Mouse (Mus musculus): ENCODE results near the gene Ly6g6d. TPM values are rescaled to one million over a fixed set of nuclear protein-coding genes. Genes with fewer than 3 reads are reported as not detected.
"Not testable (repeated sequence)": the region's sequence is repeated elsewhere in the genome, so short reads cannot be mapped to it uniquely, and the experiment has no call there.

Ly6g6d gene
- polyA plus RNA-seq (2014; fragmentation: Nextera tagmentation; extraction: Ambion mirVana): 1.5 and 2.1 TPM in 2 replicates

DNA sequence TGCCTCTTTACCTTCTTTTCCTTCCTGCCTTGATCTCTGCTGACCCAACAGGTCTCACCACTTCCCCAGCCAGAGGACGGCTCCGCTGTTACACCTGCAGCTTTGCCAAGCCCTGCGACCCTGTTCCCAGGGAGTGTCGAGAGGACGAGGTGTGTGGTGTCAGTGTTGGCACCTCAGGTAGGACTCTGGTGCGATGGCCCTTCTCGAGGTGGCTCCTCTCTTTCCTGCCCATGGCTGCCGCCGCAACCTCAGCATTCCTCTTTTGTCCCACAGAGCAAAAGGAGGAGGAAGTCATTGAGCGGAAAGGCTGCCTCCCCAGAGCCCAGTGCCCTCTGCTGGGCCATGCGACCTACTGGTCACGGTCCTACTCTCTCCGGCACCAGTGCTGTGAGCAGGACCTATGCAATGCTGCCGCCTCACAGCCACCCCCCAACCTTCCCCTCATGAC is at the start of gene Ly6g6d:
Gene Ly6g6d (minus strand): TSS at position 280 of the 448 bp plus-strand sequence.
- Histone ChIP-seq H3K9me3 (ENCODE audit: control insufficient read depth, low read depth, low read length) (no peaks in the 10 kb centered on the region), H3K4me3 (ENCODE audit: low read depth, low read length) (peak within 1 kb of the TSS; percentile 14; the same call in 1 of the 2 replicates), H3K4me1 (ENCODE audit: control insufficient read depth, insufficient read depth, low read length) (0 out of 2 replicates have a peak, but pooled peaks cover 13% of the 10 kb centered on the region), H3K36me3 (ENCODE audit: control insufficient read depth, insufficient read depth, low read length) (no peaks in the 10 kb centered on the region), H3K9ac (replicated peaks; ENCODE audit: low read depth, low read length) (0 out of 2 replicates have a peak within 1 kb of the TSS, but pooled peaks have one; percentile 1), H3K27me3 (ENCODE audit: control insufficient read depth, insufficient read depth, low read length) (no peaks in the 10 kb centered on the region), H3K27ac (ENCODE audit: low read length) (peak within 1 kb of the TSS; percentile 30; the same call in 1 of the 2 replicates), H3K4me2 (replicated peaks; ENCODE audit: low read depth, low read length) (peak within 1 kb of the TSS; percentile 32)
- 8% methylated on average over 13 of the region's 14 CpGs for WGBS
- ATAC-seq (ENCODE audit: insufficient number of reproducible peaks, insufficient read depth, low FRiP score, low read depth): 0 out of 2 replicates have a peak, but pooled peaks have one; percentile 46

GRCm38 (mm10) chr17:35127017-35127416 is 49.2 kb upstream of the Ly6g6d start:
- no peak for ATAC-seq (ENCODE audit: insufficient number of reproducible peaks, insufficient read depth, low FRiP score, low read depth)
- H3K36me3 ChIP-seq (ENCODE audit: control insufficient read depth, insufficient read depth, low read length): peaks cover 10% of the 10 kb centered on the region
- peaks cover 17% of the 10 kb centered on the region for H3K4me1 ChIP-seq (ENCODE audit: control insufficient read depth, insufficient read depth, low read length)
- WGBS: 60% methylated on average over 13 of the region's 13 CpGs
- peak overlapping the region; percentile 41 for H3K9ac ChIP-seq (replicated peaks; ENCODE audit: low read depth, low read length)
- no peak overlapping the region for H3K27ac ChIP-seq (ENCODE audit: low read length)
- H3K4me3 ChIP-seq (ENCODE audit: low read depth, low read length): peak overlapping the region; percentile 40
- no peaks in the 10 kb centered on the region for H3K9me3 ChIP-seq (ENCODE audit: control insufficient read depth, low read depth, low read length)
- peak overlapping the region; percentile 60 for H3K4me2 ChIP-seq (replicated peaks; ENCODE audit: low read depth, low read length)
- no peaks in the 10 kb centered on the region for H3K27me3 ChIP-seq (ENCODE audit: control insufficient read depth, insufficient read depth, low read length)

DNA sequence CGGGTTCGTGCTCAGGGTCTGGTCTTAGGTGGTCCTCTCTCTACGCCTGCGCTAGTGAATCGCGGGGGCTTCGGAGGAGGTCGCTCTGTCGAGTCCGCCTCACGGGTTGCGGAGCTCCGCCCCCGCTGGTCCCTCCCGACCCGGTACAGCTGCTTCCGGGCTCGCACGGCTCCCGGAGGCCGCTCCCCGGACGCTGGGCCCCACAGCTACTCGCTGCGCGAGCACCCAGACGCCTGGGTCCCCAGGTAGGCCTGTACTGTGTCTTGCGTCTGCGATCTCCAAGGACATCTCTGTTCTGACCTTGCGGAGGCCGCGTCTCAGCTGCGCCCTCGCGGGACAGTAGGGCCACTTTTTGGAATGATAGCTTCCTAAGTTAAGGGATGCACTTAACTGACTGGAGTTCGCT is 48.3 kb upstream of the Ly6g6d start, which contains the start of gene D17H6S53E:
Gene D17H6S53E (plus strand): TSS at position 168 of the 406 bp plus-strand sequence.
- peak within 1 kb of the TSS; percentile 60 for H3K4me2 ChIP-seq (replicated peaks; ENCODE audit: low read depth, low read length)
- H3K27me3 ChIP-seq (ENCODE audit: control insufficient read depth, insufficient read depth, low read length): no peaks in the 10 kb centered on the region
- peak within 1 kb of the TSS; percentile 41 for H3K9ac ChIP-seq (replicated peaks; ENCODE audit: low read depth, low read length)
- no peaks in the 10 kb centered on the region for H3K9me3 ChIP-seq (ENCODE audit: control insufficient read depth, low read depth, low read length)
- ATAC-seq (ENCODE audit: insufficient number of reproducible peaks, insufficient read depth, low FRiP score, low read depth): peak; percentile 73
- WGBS: under 1% methylated on average over 36 of the region's 36 CpGs
- peak within 1 kb of the TSS; percentile 35; the same call in 1 of the 2 replicates for H3K27ac ChIP-seq (ENCODE audit: low read length)
- peaks cover 17% of the 10 kb centered on the region for H3K4me1 ChIP-seq (ENCODE audit: control insufficient read depth, insufficient read depth, low read length)
- peak within 1 kb of the TSS; percentile 40 for H3K4me3 ChIP-seq (ENCODE audit: low read depth, low read length)
- H3K36me3 ChIP-seq (ENCODE audit: control insufficient read depth, insufficient read depth, low read length): peaks cover 10% of the 10 kb centered on the region

GRCm38 (mm10) chr17:35125578-35125977 is 47.7 kb upstream of the Ly6g6d start:
- H3K36me3 ChIP-seq (ENCODE audit: control insufficient read depth, insufficient read depth, low read length): peaks cover 10% of the 10 kb centered on the region
- H3K27ac ChIP-seq (ENCODE audit: low read length): peak overlapping the region; percentile 35; the same call in 1 of the 2 replicates
- H3K4me1 ChIP-seq (ENCODE audit: control insufficient read depth, insufficient read depth, low read length): peaks cover 17% of the 10 kb centered on the region
- H3K9me3 ChIP-seq (ENCODE audit: control insufficient read depth, low read depth, low read length): no peaks in the 10 kb centered on the region
- H3K27me3 ChIP-seq (ENCODE audit: control insufficient read depth, insufficient read depth, low read length): no peaks in the 10 kb centered on the region
- WGBS: 15% methylated on average over 6 of the region's 6 CpGs
- peak overlapping the region; percentile 41 for H3K9ac ChIP-seq (replicated peaks; ENCODE audit: low read depth, low read length)
- H3K4me3 ChIP-seq (ENCODE audit: low read depth, low read length): peak overlapping the region; percentile 40
- no peak for ATAC-seq (ENCODE audit: insufficient number of reproducible peaks, insufficient read depth, low FRiP score, low read depth)
- peak overlapping the region; percentile 60 for H3K4me2 ChIP-seq (replicated peaks; ENCODE audit: low read depth, low read length)

- H3K27ac ChIP-seq (ENCODE audit: low read length): no peak overlapping the region; the same call in 1 of the 2 replicates
- H3K4me3 ChIP-seq (ENCODE audit: low read depth, low read length): no peak overlapping the region
- WGBS: 92% methylated on average over 1 of the region's 1 CpGs
- no peak overlapping the region for H3K9ac ChIP-seq (replicated peaks; ENCODE audit: low read depth, low read length)
- H3K4me1 ChIP-seq (ENCODE audit: control insufficient read depth, insufficient read depth, low read length): peaks cover 19% of the 10 kb centered on the region
- peak overlapping the region; percentile 60; the same call in 1 of the 2 replicates for H3K4me2 ChIP-seq (replicated peaks; ENCODE audit: low read depth, low read length)
- peaks cover 10% of the 10 kb centered on the region for H3K36me3 ChIP-seq (ENCODE audit: control insufficient read depth, insufficient read depth, low read length)
- no peak for ATAC-seq (ENCODE audit: insufficient number of reproducible peaks, insufficient read depth, low FRiP score, low read depth)
- H3K27me3 ChIP-seq (ENCODE audit: control insufficient read depth, insufficient read depth, low read length): no peaks in the 10 kb centered on the region
- no peaks in the 10 kb centered on the region for H3K9me3 ChIP-seq (ENCODE audit: control insufficient read depth, low read depth, low read length)
These were observed 47.2 kb upstream of the Ly6g6d start for GRCm38 (mm10) chr17:35125081-35125480.

GRCm38 (mm10) chr17:35124261-35124896 is 46.5 kb upstream of the Ly6g6d start:
- peaks cover 15% of the 10 kb centered on the region for H3K36me3 ChIP-seq (ENCODE audit: control insufficient read depth, insufficient read depth, low read length)
- not testable (repeated sequence) for H3K4me3 ChIP-seq (ENCODE audit: low read depth, low read length); H3K9ac ChIP-seq (replicated peaks; ENCODE audit: low read depth, low read length); H3K27ac ChIP-seq (ENCODE audit: low read length); H3K4me2 ChIP-seq (replicated peaks; ENCODE audit: low read depth, low read length); ATAC-seq (ENCODE audit: insufficient number of reproducible peaks, insufficient read depth, low FRiP score, low read depth); H3K9me3 ChIP-seq (ENCODE audit: control insufficient read depth, low read depth, low read length); H3K27me3 ChIP-seq (ENCODE audit: control insufficient read depth, insufficient read depth, low read length)
- 89% methylated on average over 12 of the region's 12 CpGs for WGBS
- peaks cover 23% of the 10 kb centered on the region for H3K4me1 ChIP-seq (ENCODE audit: control insufficient read depth, insufficient read depth, low read length)

- Histone ChIP-seq H3K36me3 (ENCODE audit: control insufficient read depth, insufficient read depth, low read length) (peaks cover 24% of the 10 kb centered on the region), H3K4me1 (ENCODE audit: control insufficient read depth, insufficient read depth, low read length) (peaks cover 23% of the 10 kb centered on the region)
- not testable (repeated sequence) for H3K4me3 ChIP-seq (ENCODE audit: low read depth, low read length); H3K9ac ChIP-seq (replicated peaks; ENCODE audit: low read depth, low read length); H3K9me3 ChIP-seq (ENCODE audit: control insufficient read depth, low read depth, low read length); H3K27ac ChIP-seq (ENCODE audit: low read length); H3K4me2 ChIP-seq (replicated peaks; ENCODE audit: low read depth, low read length); H3K27me3 ChIP-seq (ENCODE audit: control insufficient read depth, insufficient read depth, low read length); ATAC-seq (ENCODE audit: insufficient number of reproducible peaks, insufficient read depth, low FRiP score, low read depth)
- 90% methylated on average over 9 of the region's 9 CpGs for WGBS
These were observed 45.4 kb upstream of the Ly6g6d start for GRCm38 (mm10) chr17:35123287-35123686.

- Histone ChIP-seq H3K4me2 (replicated peaks; ENCODE audit: low read depth, low read length) (peak within 1 kb of the TSS; percentile 84), H3K9me3 (ENCODE audit: control insufficient read depth, low read depth, low read length) (no peaks in the 10 kb centered on the region), H3K27me3 (ENCODE audit: control insufficient read depth, insufficient read depth, low read length) (no peaks in the 10 kb centered on the region), H3K9ac (replicated peaks; ENCODE audit: low read depth, low read length) (peak within 1 kb of the TSS; percentile 71), H3K36me3 (ENCODE audit: control insufficient read depth, insufficient read depth, low read length) (peaks cover 30% of the 10 kb centered on the region), H3K4me3 (ENCODE audit: low read depth, low read length) (peak within 1 kb of the TSS; percentile 69), H3K27ac (ENCODE audit: low read length) (peak within 1 kb of the TSS; percentile 83), H3K4me1 (ENCODE audit: control insufficient read depth, insufficient read depth, low read length) (peaks cover 13% of the 10 kb centered on the region)
- under 1% methylated on average over 19 of the region's 19 CpGs for WGBS
- ATAC-seq (ENCODE audit: insufficient number of reproducible peaks, insufficient read depth, low FRiP score, low read depth): no peak
These were observed 44.0 kb upstream of the Ly6g6d start, which contains the start of gene Csnk2b for GRCm38 (mm10) chr17:35121871-35122303. TSS of gene Csnk2b (minus strand) at chr17:35122053.
